21 mouse cellular contexts compared by ENCODE assay signal in genomic region chr7:136196424-136197160, GRCm38 (mm10).
DNase-seq lines count a peak whose midpoint lies in the region; ATAC-seq and TF ChIP-seq lines count a peak whose summit lies in the region.
"Had no signal": no experiment of that assay in that cellular context is flagged by ENCODE, and none has a peak within 500 bp of the region (broad histone marks: within the 10 kb centered on the region; RNA-seq: fewer than 3 reads in every experiment).

No protein-coding gene starts in this region.

- H3K27me3 ChIP-seq in forebrain, postnatal 0 days (ENCODE audit: insufficient read depth, low read length): no peaks in the 10 kb centered on the region; the same call in 1 of the 2 replicates
- no peaks in the 10 kb centered on the region for H3K27me3 ChIP-seq in midbrain, embryonic 15.5 days (replicated peaks)
- H3K27me3 ChIP-seq: heart, embryonic 12.5 days; liver, embryonic 13.5 days had no signal

- intact Hi-C loops in heart, postnatal 25 days (cut with DNase I): no loop called here

- 17% methylated on average over 17 of the region's 17 CpGs for WGBS in forebrain, postnatal 0 days
- 29% methylated on average over 17 of the region's 17 CpGs for WGBS in midbrain, embryonic 15.5 days

- TF ChIP-seq POLR2A in brain, embryonic 14.5 days (IDR thresholded peaks at IDR 0.05; ENCODE audit: borderline replicate concordance, extremely low read depth, insufficient read depth, insufficient read length, poor library complexity, severe bottlenecking): no peak

- H3K36me3 ChIP-seq in forebrain, postnatal 0 days (ENCODE audit: insufficient read depth): no peaks in the 10 kb centered on the region
- H3K36me3 ChIP-seq in midbrain, embryonic 15.5 days (replicated peaks): no peaks in the 10 kb centered on the region
- H3K36me3 ChIP-seq: heart, embryonic 12.5 days; liver, embryonic 13.5 days had no signal

- H3K9me3 ChIP-seq in forebrain, postnatal 0 days (ENCODE audit: low read length): no peaks in the 10 kb centered on the region
- no peaks in the 10 kb centered on the region for H3K9me3 ChIP-seq in midbrain, embryonic 15.5 days
- H3K9me3 ChIP-seq: heart, embryonic 12.5 days; liver, embryonic 13.5 days had no signal

- ATAC-seq in forebrain, postnatal 0 days: no peak
- ATAC-seq in midbrain, embryonic 15.5 days (replicated peaks): 0 out of 2 replicates have a peak, but pooled peaks have one; percentile 50
- ATAC-seq in erythroid progenitor cell, adult 5-6 weeks (replicated peaks; ENCODE audit: low FRiP score, poor library complexity, severe bottlenecking): no peak

- no peak overlapping the region for H3K9ac ChIP-seq in forebrain, postnatal 0 days
- no peak overlapping the region for H3K9ac ChIP-seq in midbrain, embryonic 15.5 days
- H3K9ac ChIP-seq: heart, embryonic 12.5 days; liver, embryonic 13.5 days; lung, embryonic 14.5 days had no signal

- peaks cover 4% of the 10 kb centered on the region; the same call in 1 of the 2 replicates for H3K4me1 ChIP-seq in forebrain, postnatal 0 days (ENCODE audit: insufficient read depth)
- peaks cover 20% of the 10 kb centered on the region for H3K4me1 ChIP-seq in midbrain, embryonic 15.5 days
- H3K4me1 ChIP-seq: heart, embryonic 12.5 days; liver, embryonic 13.5 days had no signal

- H3K27ac ChIP-seq in forebrain, postnatal 0 days (ENCODE audit: low read depth, low read length): no peak overlapping the region
- H3K27ac ChIP-seq in midbrain, embryonic 15.5 days: peak overlapping the region; percentile 66
- H3K27ac ChIP-seq: kidney, postnatal 0 days; left cerebral cortex, adult 2 months; liver, embryonic 13.5 days had no signal

- peak; percentile 52 for DNase-seq in heart, adult 11 months
- no peak for DNase-seq in heart, postnatal 25 days (ENCODE audit: low spot score)
- DNase-seq in brain, embryonic 14.5 days (ENCODE audit: low read depth): peak; percentile 78
- no peak for DNase-seq in forebrain, postnatal 0 days
- DNase-seq in frontal cortex, postnatal 25 days (ENCODE audit: low spot score in 2 of 2): no peak
- DNase-seq in layer of hippocampus, postnatal 14 days (ENCODE audit: low spot score in 2 of 2): no peak
- DNase-seq: adrenal gland, postnatal 25 days; cerebellum, postnatal 10 days; heart, postnatal 10 days; kidney, adult 2 months; layer of hippocampus, adult 9-11 months; liver, embryonic 13.5 days; lung, embryonic 14.5 days; right cerebral cortex, adult 18-20 months; right cerebral cortex, postnatal 4 days; thymus, postnatal 25 days had no signal

- no peak overlapping the region; the same call in 1 of the 2 replicates for H3K4me3 ChIP-seq in forebrain, postnatal 0 days (ENCODE audit: low read depth, low read length)
- H3K4me3 ChIP-seq in midbrain, embryonic 15.5 days: no peak overlapping the region
- H3K4me3 ChIP-seq: heart, embryonic 12.5 days; left cerebral cortex, adult 2 months; liver, embryonic 13.5 days had no signal

- TF ChIP-seq CTCF in brain, embryonic 14.5 days (IDR thresholded peaks at IDR 0.05; ENCODE audit: borderline replicate concordance, extremely low read depth, insufficient read depth, insufficient read length): no peak
- no peak for TF ChIP-seq CTCF in forebrain, postnatal 0 days (IDR thresholded peaks at IDR 0.05; ENCODE audit: low read depth)

- H3K4me2 ChIP-seq in forebrain, postnatal 0 days (ENCODE audit: low read depth): peak overlapping the region; percentile 27
- H3K4me2 ChIP-seq in midbrain, embryonic 15.5 days: peak overlapping the region; percentile 27
- H3K4me2 ChIP-seq: heart, embryonic 12.5 days; liver, embryonic 13.5 days; lung, embryonic 14.5 days had no signal

Comparison
In these comparisons a context has a peak if more than half of its experiments do, and no peak if none do; other contexts are left out.
1. DNase-seq: peak in heart, adult 11 months (single experiment) and brain, embryonic 14.5 days (single experiment); none in heart, postnatal 25 days (single experiment), forebrain, postnatal 0 days (single experiment), frontal cortex, postnatal 25 days (0 of 2) and layer of hippocampus, postnatal 14 days (0 of 2).